Comparison of ENCODE assay signal across 11 mouse cellular contexts in genomic region chr7:130278738-130279705, GRCm38 (mm10).
DNase-seq lines count a peak whose midpoint lies in the region; ATAC-seq and TF ChIP-seq lines count a peak whose summit lies in the region.
"Had no signal": no experiment of that assay in that cellular context is flagged by ENCODE, and none has a peak within 500 bp of the region (broad histone marks: within the 10 kb centered on the region; RNA-seq: fewer than 3 reads in every experiment).

No protein-coding gene starts in this region.

- DNase-seq in kidney, adult 18-20 months = no peak
- DNase-seq in limb, embryonic 14.5 days (ENCODE audit: low spot score) = no peak
- DNase-seq in left cerebral cortex, postnatal 10 days (ENCODE audit: extremely low spot score in 1 of 2, low spot score in 2 of 2) = no peak
- DNase-seq in embryo, embryonic 11 days = no peak
- DNase-seq: cerebellum, postnatal 36 days; right cerebral cortex, postnatal 25 days had no signal

- WGBS in kidney, embryonic 16.5 days = 8% methylated on average over 19 of the region's 19 CpGs
- 49% methylated on average over 19 of the region's 19 CpGs for WGBS in embryonic facial prominence, embryonic 13.5 days
- 61% methylated on average over 19 of the region's 19 CpGs for WGBS in heart, embryonic 16.5 days
- 34% methylated on average over 19 of the region's 19 CpGs for WGBS in limb, embryonic 14.5 days

- peak overlapping the region; percentile 39; the same call in 1 of the 2 replicates for H3K9ac ChIP-seq in kidney, embryonic 16.5 days (replicated peaks; ENCODE audit: low read length)
- H3K9ac ChIP-seq in embryonic facial prominence, embryonic 13.5 days = peak overlapping the region; percentile 46; the same call in 1 of the 2 replicates
- H3K9ac ChIP-seq in heart, embryonic 16.5 days (ENCODE audit: low read length) = no peak overlapping the region
- H3K9ac ChIP-seq in limb, embryonic 14.5 days (ENCODE audit: low read depth, low read length, severe bottlenecking) = no peak overlapping the region
- H3K9ac ChIP-seq: forebrain, embryonic 15.5 days had no signal

- H3K27ac ChIP-seq in kidney, embryonic 16.5 days (ENCODE audit: low read length) = peak overlapping the region; percentile 92
- peak overlapping the region; percentile 57; the same call in 1 of the 2 replicates for H3K27ac ChIP-seq in embryonic facial prominence, embryonic 13.5 days
- peak overlapping the region; percentile 29; the same call in 1 of the 2 replicates for H3K27ac ChIP-seq in heart, embryonic 16.5 days (ENCODE audit: low read length)
- H3K27ac ChIP-seq in limb, embryonic 14.5 days (replicated peaks; ENCODE audit: low read depth, low read length) = no peak overlapping the region
- H3K27ac ChIP-seq: forebrain, embryonic 15.5 days had no signal

- H3K27me3 ChIP-seq in kidney, embryonic 16.5 days (ENCODE audit: insufficient read depth, low read length) = no peaks in the 10 kb centered on the region
- no peaks in the 10 kb centered on the region for H3K27me3 ChIP-seq in embryonic facial prominence, embryonic 13.5 days
- no peaks in the 10 kb centered on the region; the same call in 1 of the 2 replicates for H3K27me3 ChIP-seq in heart, embryonic 16.5 days (ENCODE audit: control insufficient read depth, insufficient read depth, low read length)
- no peaks in the 10 kb centered on the region for H3K27me3 ChIP-seq in limb, embryonic 14.5 days (ENCODE audit: control insufficient read depth, insufficient read depth, low read length)
- H3K27me3 ChIP-seq: forebrain, embryonic 15.5 days had no signal

- intact Hi-C loops in left cerebral cortex, postnatal 10 days (cut with DNase I) = no loop called here

- ATAC-seq in kidney, embryonic 16.5 days (ENCODE audit: low FRiP score, low TSS enrichment) = peak; percentile 84
- ATAC-seq in embryonic facial prominence, embryonic 13.5 days (ENCODE audit: insufficient number of reproducible peaks, insufficient read depth, low FRiP score, low TSS enrichment, low read depth) = no peak
- ATAC-seq in heart, embryonic 16.5 days (replicated peaks; ENCODE audit: extremely low read depth, insufficient read depth, low FRiP score) = peak; percentile 28; the same call in 1 of the 2 replicates
- ATAC-seq in limb, embryonic 14.5 days (ENCODE audit: low FRiP score, low read depth) = peak; percentile 53; the same call in 1 of the 2 replicates
- ATAC-seq: forebrain, embryonic 15.5 days had no signal

- no peaks in the 10 kb centered on the region for H3K9me3 ChIP-seq in kidney, embryonic 16.5 days (ENCODE audit: low read length)
- no peaks in the 10 kb centered on the region for H3K9me3 ChIP-seq in embryonic facial prominence, embryonic 13.5 days
- H3K9me3 ChIP-seq in heart, embryonic 16.5 days (replicated peaks; ENCODE audit: control insufficient read depth, low read length) = no peaks in the 10 kb centered on the region
- H3K9me3 ChIP-seq in limb, embryonic 14.5 days (ENCODE audit: control insufficient read depth, low read length) = no peaks in the 10 kb centered on the region
- H3K9me3 ChIP-seq: forebrain, embryonic 15.5 days had no signal

- no peaks in the 10 kb centered on the region for H3K36me3 ChIP-seq in kidney, embryonic 16.5 days (ENCODE audit: insufficient read depth, low read length)
- H3K36me3 ChIP-seq in embryonic facial prominence, embryonic 13.5 days = no peaks in the 10 kb centered on the region
- H3K36me3 ChIP-seq in heart, embryonic 16.5 days (ENCODE audit: control insufficient read depth, insufficient read depth) = no peaks in the 10 kb centered on the region
- H3K36me3 ChIP-seq in limb, embryonic 14.5 days (ENCODE audit: control insufficient read depth, insufficient read depth, low read length) = no peaks in the 10 kb centered on the region
- H3K36me3 ChIP-seq: forebrain, embryonic 15.5 days had no signal

- peaks cover 23% of the 10 kb centered on the region for H3K4me1 ChIP-seq in kidney, embryonic 16.5 days (ENCODE audit: insufficient read depth, low read length)
- peaks cover 24% of the 10 kb centered on the region for H3K4me1 ChIP-seq in embryonic facial prominence, embryonic 13.5 days
- 0 out of 2 replicates have a peak, but pooled peaks cover 2% of the 10 kb centered on the region for H3K4me1 ChIP-seq in heart, embryonic 16.5 days (ENCODE audit: control insufficient read depth, insufficient read depth, low read length)
- H3K4me1 ChIP-seq in limb, embryonic 14.5 days (ENCODE audit: control insufficient read depth, insufficient read depth, low read length) = peaks cover 17% of the 10 kb centered on the region
- H3K4me1 ChIP-seq: forebrain, embryonic 15.5 days; megakaryocyte, embryonic 14.5 days had no signal

- no peak for TF ChIP-seq POLR2A in limb, embryonic 14.5 days (IDR thresholded peaks at IDR 0.05; ENCODE audit: borderline replicate concordance, extremely low read depth, insufficient read depth, insufficient read length)

- H3K4me3 ChIP-seq in kidney, embryonic 16.5 days (ENCODE audit: low read length) = no peak overlapping the region
- H3K4me3 ChIP-seq in embryonic facial prominence, embryonic 13.5 days = no peak overlapping the region
- no peak overlapping the region for H3K4me3 ChIP-seq in heart, embryonic 16.5 days (ENCODE audit: low read length)
- H3K4me3 ChIP-seq in limb, embryonic 14.5 days (replicated peaks; ENCODE audit: low read length) = no peak overlapping the region
- H3K4me3 ChIP-seq: forebrain, embryonic 15.5 days; megakaryocyte, embryonic 14.5 days had no signal

- H3K4me2 ChIP-seq in kidney, embryonic 16.5 days (replicated peaks; ENCODE audit: low read depth, low read length) = peak overlapping the region; percentile 27
- no peak overlapping the region for H3K4me2 ChIP-seq in embryonic facial prominence, embryonic 13.5 days
- H3K4me2 ChIP-seq in heart, embryonic 16.5 days (ENCODE audit: low read depth, low read length) = no peak overlapping the region
- no peak overlapping the region for H3K4me2 ChIP-seq in limb, embryonic 14.5 days (replicated peaks; ENCODE audit: low read depth, low read length, severe bottlenecking)
- H3K4me2 ChIP-seq: forebrain, embryonic 15.5 days had no signal

Comparison
In these comparisons a context has a peak if more than half of its experiments do, and no peak if none do; other contexts are left out.
1. H3K9ac ChIP-seq: peak in kidney, embryonic 16.5 days (single experiment) and embryonic facial prominence, embryonic 13.5 days (single experiment); none in heart, embryonic 16.5 days (single experiment) and limb, embryonic 14.5 days (single experiment).